Mouse (Mus musculus) forebrain, embryonic 12.5 days (tissue): ENCODE data around the gene Abca8a. TPM values are rescaled to one million over a fixed set of nuclear protein-coding genes. Genes with fewer than 3 reads are reported as not detected.
"Not testable (repeated sequence)": the region's sequence is repeated elsewhere in the genome, so short reads cannot be mapped to it uniquely, and the experiment has no call there.

Experiments used
- ATAC-seq: fragments of 200-750 bp; cut with Nextera tagmentation; 2 replicates; pipeline ENCODE4 v1.8.0; 2017; ENCODE audit warnings: moderate TSS enrichment; ENCODE audit not compliant: low FRiP score
- H3K27ac ChIP-seq: fragments of 300-500 bp; sonication (generic); 2 replicates; pipeline ENCODE4 v1.5.1; 2016; ENCODE audit warnings: mild to moderate bottlenecking
- H3K27me3 ChIP-seq: fragments of 300-500 bp; sonication (generic); 2 replicates; pipeline ENCODE4 v1.6.1; 2016; ENCODE audit warnings: mild to moderate bottlenecking
- H3K36me3 ChIP-seq: fragments of 300-500 bp; sonication (generic); replicated peaks from 2 replicates; pipeline ENCODE4 v1.6.1; 2016; ENCODE audit warnings: mild to moderate bottlenecking
- H3K4me1 ChIP-seq: fragments of 300-500 bp; sonication (generic); 2 replicates; pipeline ENCODE4 v1.6.1; 2016
- H3K4me2 ChIP-seq: fragments of 300-500 bp; sonication (generic); 2 replicates; pipeline ENCODE4 v1.6.1; 2016; ENCODE audit warnings: mild to moderate bottlenecking, moderate library complexity
- H3K4me3 ChIP-seq: fragments of 300-500 bp; sonication (generic); replicated peaks from 2 replicates; pipeline ENCODE4 v1.5.1; 2016; ENCODE audit warnings: mild to moderate bottlenecking
- H3K9ac ChIP-seq: fragments of 300-500 bp; sonication (generic); 2 replicates; pipeline ENCODE4 v1.6.1; 2016; ENCODE audit warnings: mild to moderate bottlenecking
- H3K9me3 ChIP-seq: fragments of 300-500 bp; sonication (generic); 2 replicates; pipeline ENCODE4 v1.6.1; 2016
- WGBS: fragments of 180-500 bp; shearing (Covaris S2); methylation state at CpG from one replicate; pipeline ENCODE4 v1.1.7; 2016; 5-methylcytosine and 5-hydroxymethylcytosine counted together
- polyA plus RNA-seq: library from polyadenylated mRNA; unstranded; fragments of >200 nt; fragmentation: Nextera tagmentation; extraction: Ambion mirVana; gene quantifications from 2 replicates; pipeline ENCODE4 v1.2.1, GENCODE M21; 2016

Abca8a gene
- polyA plus RNA-seq, 1 experiment from 2014 or later: not detected

DNA sequence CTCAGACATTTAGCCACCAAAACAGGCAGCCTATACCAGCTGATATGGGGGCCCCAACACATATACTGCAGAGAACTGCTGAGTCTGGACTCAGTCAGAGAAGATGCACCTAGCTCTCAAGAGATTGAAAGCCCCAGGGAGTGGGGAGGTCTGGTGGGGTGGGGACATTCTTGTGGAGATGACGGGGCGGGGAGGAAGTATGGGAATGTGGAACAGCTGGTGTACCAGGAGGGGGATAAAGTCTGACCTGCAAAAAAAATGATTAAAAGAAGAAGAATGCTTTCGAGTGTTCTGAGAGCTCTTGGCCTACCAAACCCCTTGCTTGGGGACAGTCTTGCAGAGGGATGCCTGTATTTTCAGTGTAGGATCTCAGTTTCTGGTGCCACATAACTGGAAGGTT is 42.1 kb downstream of the Abca8a start:
- Histone ChIP-seq H3K4me1 (no peaks in the 10 kb centered on the region), H3K27ac (no peak overlapping the region), H3K4me2 (no peak overlapping the region), H3K9ac (no peak overlapping the region), H3K27me3 (no peaks in the 10 kb centered on the region), H3K9me3 (no peaks in the 10 kb centered on the region), H3K4me3 (no peak overlapping the region), H3K36me3 (no peaks in the 10 kb centered on the region)
- WGBS: 77% methylated on average over 3 of the region's 3 CpGs
- ATAC-seq: no peak

DNA sequence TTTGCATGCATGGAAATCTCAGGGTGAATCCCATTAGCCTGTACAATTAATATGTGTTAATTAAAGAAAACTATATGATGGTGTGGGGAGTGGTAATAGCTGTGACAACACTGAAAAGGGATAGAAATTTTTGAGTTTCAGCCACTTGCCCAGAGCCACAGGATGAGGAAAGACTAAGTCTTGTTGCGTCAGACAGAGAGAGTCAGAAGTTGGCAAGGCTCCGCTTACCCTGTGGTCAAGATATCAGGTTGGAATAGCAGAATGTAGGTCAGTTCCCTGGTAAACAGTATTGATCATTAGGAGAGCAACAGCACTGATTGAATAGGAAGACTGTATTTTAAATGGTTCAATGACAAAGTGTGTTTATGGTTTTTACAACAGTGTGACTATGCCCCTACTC is 58.0 kb downstream of the Abca8a start:
- no peak overlapping the region for H3K27ac ChIP-seq
- H3K9ac ChIP-seq: no peak overlapping the region
- H3K9me3 ChIP-seq: no peaks in the 10 kb centered on the region
- no peak for ATAC-seq
- no peaks in the 10 kb centered on the region for H3K4me1 ChIP-seq
- no peak overlapping the region for H3K4me3 ChIP-seq
- 93% methylated on average over 2 of the region's 2 CpGs for WGBS
- no peak overlapping the region for H3K4me2 ChIP-seq
- H3K36me3 ChIP-seq: no peaks in the 10 kb centered on the region
- no peaks in the 10 kb centered on the region for H3K27me3 ChIP-seq

DNA sequence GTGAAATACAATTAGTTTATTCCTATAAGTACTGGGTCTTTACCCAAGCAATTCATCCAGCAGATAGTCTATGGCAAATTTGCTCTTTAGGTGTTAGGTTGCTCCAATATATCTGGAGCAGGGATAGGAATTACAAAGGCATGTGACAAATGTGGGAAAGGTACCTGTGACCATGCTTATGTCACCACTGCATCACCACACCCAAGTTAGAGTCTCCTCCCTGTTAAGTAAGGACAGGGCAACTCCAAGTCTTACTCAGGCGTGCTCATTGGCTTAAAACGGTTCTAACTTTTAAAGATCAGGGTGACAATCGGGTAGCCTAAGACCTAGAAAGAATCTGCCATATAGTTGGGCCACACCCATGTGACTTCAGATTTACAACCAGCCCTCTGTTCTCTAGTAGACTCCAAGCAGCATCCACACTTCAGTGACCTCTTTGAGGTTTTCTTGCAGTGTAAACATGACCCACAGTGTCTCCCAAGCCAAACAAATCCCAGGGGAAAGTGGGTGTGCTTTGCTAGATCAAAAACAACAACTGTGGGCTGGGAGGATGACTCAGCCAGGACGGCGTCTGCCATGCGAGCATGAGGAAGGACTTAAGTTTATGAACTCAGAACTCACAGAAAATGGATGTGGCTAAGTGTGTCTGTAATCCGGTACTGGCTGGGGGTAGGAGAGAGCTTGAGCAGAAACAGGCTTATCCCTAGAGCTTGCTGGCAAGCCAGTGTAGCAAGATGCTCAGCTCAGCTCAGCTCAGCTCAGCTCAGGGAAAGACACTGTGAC is 66.7 kb downstream of the Abca8a start:
- H3K36me3 ChIP-seq: no peaks in the 10 kb centered on the region
- H3K27me3 ChIP-seq: no peaks in the 10 kb centered on the region
- H3K27ac ChIP-seq: no peak overlapping the region
- H3K9me3 ChIP-seq: no peaks in the 10 kb centered on the region
- H3K9ac ChIP-seq: no peak overlapping the region
- no peak overlapping the region for H3K4me2 ChIP-seq
- ATAC-seq: no peak
- WGBS: 86% methylated on average over 7 of the region's 7 CpGs
- H3K4me3 ChIP-seq: no peak overlapping the region
- no peaks in the 10 kb centered on the region for H3K4me1 ChIP-seq

DNA sequence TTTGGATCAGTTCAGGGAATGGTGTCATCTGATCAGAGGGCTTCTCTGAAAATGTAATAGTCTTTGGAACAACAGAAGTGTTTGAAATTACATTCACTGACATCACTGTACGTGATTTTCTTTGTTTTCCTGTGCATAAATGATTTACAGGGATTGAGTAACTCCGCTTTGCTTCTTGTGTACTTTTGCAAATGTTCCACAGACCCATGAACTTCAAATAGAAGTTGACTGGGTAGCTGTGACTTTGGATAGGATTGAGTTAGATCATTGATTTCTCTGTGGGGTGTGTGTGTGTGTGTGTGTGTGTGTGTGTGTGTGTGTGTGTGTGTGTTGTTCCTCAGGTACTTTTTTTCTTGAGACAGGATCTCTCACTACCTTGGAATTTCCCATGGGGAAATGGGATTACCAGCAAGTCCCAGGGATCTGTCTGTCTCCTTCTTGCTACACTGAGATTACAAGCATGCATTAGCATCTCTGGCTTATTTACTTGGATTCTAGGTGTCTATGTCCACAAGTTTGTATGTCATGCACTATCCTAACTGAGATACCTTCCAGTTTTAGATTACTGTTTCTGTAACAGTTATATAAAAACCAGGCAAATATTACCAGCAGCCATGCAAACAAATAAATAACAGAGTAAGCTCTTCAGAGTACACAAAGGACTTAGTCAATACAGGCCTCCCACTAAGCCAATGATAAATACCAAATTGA is 84.8 kb downstream of the Abca8a start:
- no peak overlapping the region for H3K4me2 ChIP-seq
- H3K4me1 ChIP-seq: no peaks in the 10 kb centered on the region
- H3K27ac ChIP-seq: no peak overlapping the region
- no peak for ATAC-seq
- WGBS: 83% methylated on average over 2 of the region's 2 CpGs
- H3K9me3 ChIP-seq: no peaks in the 10 kb centered on the region
- H3K36me3 ChIP-seq: no peaks in the 10 kb centered on the region
- no peak overlapping the region for H3K4me3 ChIP-seq
- H3K27me3 ChIP-seq: no peaks in the 10 kb centered on the region
- H3K9ac ChIP-seq: no peak overlapping the region

DNA sequence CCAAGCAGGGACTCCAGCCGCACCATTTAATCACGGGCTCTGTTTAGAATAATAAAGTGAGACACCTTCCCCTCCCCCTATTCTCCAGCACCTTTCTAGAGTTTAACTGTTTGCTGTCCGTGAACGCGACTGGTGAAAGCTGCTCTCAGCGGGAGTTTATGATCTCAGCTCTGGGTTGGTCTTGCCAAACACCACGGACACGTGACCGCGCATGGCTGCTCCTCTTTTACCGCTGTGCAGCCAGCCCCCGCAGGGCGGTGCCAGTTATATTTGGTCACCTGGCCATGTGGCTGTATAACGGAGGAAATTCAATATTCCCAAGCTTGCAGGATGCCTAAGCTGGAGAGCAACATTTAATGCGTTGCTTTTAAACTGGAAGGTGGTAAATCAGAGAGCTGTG is 100.2 kb downstream of the Abca8a start, which contains the start of gene Abca8b:
Gene Abca8b, minus strand, starts transcription at position 222 of the 400 bp plus-strand sequence.
- Histone ChIP-seq H3K9me3 (no peaks in the 10 kb centered on the region), H3K27me3 (no peaks in the 10 kb centered on the region), H3K4me3 (peak within 1 kb of the TSS; percentile 43), H3K36me3 (no peaks in the 10 kb centered on the region), H3K9ac (peak within 1 kb of the TSS; percentile 27; the same call in 1 of the 2 replicates), H3K4me2 (peak within 1 kb of the TSS; percentile 68), H3K4me1 (peaks cover 5% of the 10 kb centered on the region; the same call in 1 of the 2 replicates), H3K27ac (no peak within 1 kb of the TSS)
- ATAC-seq: peak; percentile 97
- under 1% methylated on average over 15 of the region's 15 CpGs for WGBS

DNA sequence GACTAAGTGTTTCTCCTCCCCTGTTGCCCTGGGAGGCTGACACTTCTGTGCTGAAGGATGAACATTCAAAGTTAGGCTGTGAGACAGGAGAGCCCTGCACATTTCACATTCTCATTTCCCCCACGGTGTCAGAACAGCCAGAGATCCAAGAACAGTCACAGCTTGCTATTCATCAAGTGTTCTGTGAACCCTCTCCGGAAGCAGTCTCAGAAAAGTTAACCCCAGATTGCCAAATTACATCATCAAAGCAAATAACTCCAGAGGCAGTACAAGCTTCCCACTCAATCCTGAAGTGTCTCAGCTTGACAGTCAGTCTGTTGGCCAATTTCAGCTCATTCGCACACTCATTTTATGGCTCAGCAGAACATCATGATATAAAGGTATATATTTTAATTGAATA is 100.8 kb downstream of the Abca8a start:
- 16% methylated on average over 3 of the region's 3 CpGs for WGBS
- Histone ChIP-seq H3K9ac (no peak overlapping the region), H3K4me1 (peaks cover 5% of the 10 kb centered on the region; the same call in 1 of the 2 replicates), H3K27me3 (no peaks in the 10 kb centered on the region), H3K9me3 (no peaks in the 10 kb centered on the region), H3K36me3 (no peaks in the 10 kb centered on the region), H3K4me2 (peak overlapping the region; percentile 68), H3K27ac (no peak overlapping the region), H3K4me3 (peak overlapping the region; percentile 43; the same call in 1 of the 2 replicates)
- peak; percentile 34 for ATAC-seq

DNA sequence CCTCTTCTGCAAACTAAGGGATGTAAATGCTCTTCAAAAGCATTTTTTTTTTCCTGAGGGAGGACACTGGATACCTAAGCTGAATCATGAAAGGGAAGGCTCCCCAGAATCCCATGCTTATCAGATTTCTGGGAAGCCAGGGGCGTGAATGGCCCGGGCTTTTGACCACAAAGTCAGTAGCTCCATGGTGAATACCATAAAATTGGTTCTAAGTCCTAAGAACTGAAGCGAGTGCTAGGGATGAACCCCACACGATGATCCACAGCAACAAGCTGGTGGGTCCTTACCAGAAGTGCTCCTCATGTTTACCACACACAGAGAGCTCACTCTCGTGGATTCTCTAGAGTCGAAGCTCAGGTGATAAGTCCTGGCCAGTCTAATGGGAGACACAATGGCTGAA is 101.8 kb downstream of the Abca8a start:
- H3K27ac ChIP-seq: no peak overlapping the region
- no peaks in the 10 kb centered on the region for H3K27me3 ChIP-seq
- peaks cover 5% of the 10 kb centered on the region; the same call in 1 of the 2 replicates for H3K4me1 ChIP-seq
- no peak overlapping the region for H3K9ac ChIP-seq
- no peak overlapping the region for H3K4me3 ChIP-seq
- H3K36me3 ChIP-seq: no peaks in the 10 kb centered on the region
- H3K9me3 ChIP-seq: no peaks in the 10 kb centered on the region
- no peak for ATAC-seq
- WGBS: 64% methylated on average over 6 of the region's 6 CpGs
- H3K4me2 ChIP-seq: no peak overlapping the region

DNA sequence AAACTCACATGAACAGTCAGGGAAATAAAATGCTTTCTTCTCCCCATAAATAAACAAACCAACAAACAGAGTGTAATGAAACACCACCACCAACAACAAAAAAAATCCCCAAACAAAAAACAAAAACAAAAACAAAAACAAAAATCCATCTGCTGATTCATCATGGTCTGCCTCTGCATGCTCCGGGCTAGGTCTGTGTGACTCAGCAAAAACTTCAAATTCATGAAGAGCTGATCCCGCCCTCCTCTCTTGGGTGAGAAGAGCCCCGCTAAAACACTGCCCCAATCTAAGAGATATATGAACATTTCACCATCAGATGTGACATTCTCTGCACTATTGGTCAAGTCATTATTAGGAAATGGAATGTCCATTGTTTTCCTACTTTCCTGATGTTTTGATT is 104.5 kb downstream of the Abca8a start:
- Histone ChIP-seq H3K36me3 (no peaks in the 10 kb centered on the region), H3K27me3 (no peaks in the 10 kb centered on the region), H3K4me2 (no peak overlapping the region), H3K27ac (no peak overlapping the region), H3K9me3 (no peaks in the 10 kb centered on the region), H3K4me1 (peaks cover 9% of the 10 kb centered on the region), H3K9ac (no peak overlapping the region), H3K4me3 (no peak overlapping the region)
- ATAC-seq: no peak
- 84% methylated on average over 3 of the region's 3 CpGs for WGBS

DNA sequence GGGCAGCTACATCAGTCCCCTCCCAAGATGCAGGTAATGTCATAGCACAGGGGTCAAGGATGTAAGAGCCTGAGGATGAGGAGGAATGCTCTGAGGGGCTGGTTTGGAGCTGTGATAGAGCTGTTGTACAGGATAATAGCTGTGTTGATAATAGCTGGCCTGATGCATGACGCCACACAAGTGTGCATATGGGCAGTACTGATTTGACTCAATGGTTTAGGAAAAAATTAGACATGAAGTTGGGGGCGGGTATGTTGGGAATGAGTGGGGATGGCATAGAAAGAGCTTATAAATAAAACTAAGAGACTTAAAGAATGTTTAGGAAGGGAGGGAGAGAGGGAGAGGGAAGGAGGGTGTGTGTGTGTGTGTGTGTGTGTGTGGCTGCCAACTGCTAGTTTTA is 105.5 kb downstream of the Abca8a start:
- H3K27ac ChIP-seq: no peak overlapping the region
- WGBS: 88% methylated on average over 2 of the region's 2 CpGs

DNA sequence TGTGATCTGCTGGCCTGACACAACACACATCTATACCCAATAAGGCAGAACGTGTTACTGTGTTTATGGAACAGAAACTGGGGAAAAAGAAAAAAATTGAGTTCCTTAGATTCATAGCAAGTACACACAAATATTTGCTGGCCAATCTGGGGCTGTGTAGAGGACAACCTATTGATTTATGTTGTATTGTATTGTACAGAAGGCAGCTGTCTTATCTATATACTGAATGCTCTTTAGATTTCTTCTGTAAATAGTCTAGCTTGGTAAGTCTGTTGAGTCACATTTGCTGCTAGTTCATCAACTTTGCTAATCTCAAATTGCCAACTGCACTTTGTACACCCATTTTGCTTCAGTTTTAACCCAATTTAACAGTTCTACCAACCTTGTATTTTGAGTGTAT is 107.6 kb downstream of the Abca8a start:
- H3K27ac ChIP-seq: no peak overlapping the region
- ATAC-seq: no peak
- H3K9me3 ChIP-seq: no peaks in the 10 kb centered on the region
- H3K27me3 ChIP-seq: no peaks in the 10 kb centered on the region
- 76% methylated on average over 1 of the region's 1 CpGs for WGBS
- no peak overlapping the region for H3K9ac ChIP-seq
- H3K4me3 ChIP-seq: no peak overlapping the region
- H3K4me2 ChIP-seq: no peak overlapping the region
- H3K36me3 ChIP-seq: no peaks in the 10 kb centered on the region
- H3K4me1 ChIP-seq: peaks cover 4% of the 10 kb centered on the region; the same call in 1 of the 2 replicates

More for the DNA sequence above, 105.5 kb downstream of the Abca8a start:
- Histone ChIP-seq H3K27me3 (no peaks in the 10 kb centered on the region), H3K9ac (no peak overlapping the region), H3K4me2 (no peak overlapping the region), H3K4me3 (no peak overlapping the region), H3K36me3 (no peaks in the 10 kb centered on the region), H3K9me3 (no peaks in the 10 kb centered on the region), H3K4me1 (peaks cover 9% of the 10 kb centered on the region)
- no peak for ATAC-seq

DNA sequence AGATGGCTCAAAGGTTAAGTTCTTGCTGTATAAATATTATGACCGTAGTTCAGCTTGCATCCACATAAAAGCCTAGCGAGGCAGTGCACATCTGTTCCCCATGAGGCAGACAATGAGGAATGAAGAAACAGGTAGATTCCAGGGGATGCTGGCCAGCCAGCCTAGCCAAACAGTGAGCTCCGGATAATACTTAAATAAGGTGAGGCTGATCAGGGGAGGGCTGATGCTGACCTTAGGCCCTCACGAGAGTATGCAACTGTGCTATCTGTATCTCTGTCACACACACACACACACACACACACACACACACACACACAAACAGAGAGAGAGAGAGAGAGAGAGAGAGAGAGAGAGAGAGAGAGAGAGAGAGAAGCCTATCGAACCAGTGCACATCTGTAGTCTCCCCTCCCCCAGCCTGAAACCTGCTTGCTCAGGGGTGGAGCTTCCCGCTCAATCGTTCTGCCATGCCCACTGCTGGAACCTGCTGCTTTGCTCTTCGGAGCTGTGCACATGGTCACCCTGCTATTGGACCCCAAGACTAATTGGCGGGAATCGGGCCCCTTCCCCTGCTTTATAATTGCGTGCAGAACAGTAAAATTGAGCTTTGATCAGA is 108.2 kb downstream of the Abca8a start:
- H3K36me3 ChIP-seq, H3K27ac ChIP-seq, ATAC-seq, H3K9me3 ChIP-seq, H3K4me1 ChIP-seq, H3K4me2 ChIP-seq, H3K27me3 ChIP-seq, H3K4me3 ChIP-seq, H3K9ac ChIP-seq: not testable (repeated sequence)
- 43% methylated on average over 11 of the region's 11 CpGs for WGBS

DNA sequence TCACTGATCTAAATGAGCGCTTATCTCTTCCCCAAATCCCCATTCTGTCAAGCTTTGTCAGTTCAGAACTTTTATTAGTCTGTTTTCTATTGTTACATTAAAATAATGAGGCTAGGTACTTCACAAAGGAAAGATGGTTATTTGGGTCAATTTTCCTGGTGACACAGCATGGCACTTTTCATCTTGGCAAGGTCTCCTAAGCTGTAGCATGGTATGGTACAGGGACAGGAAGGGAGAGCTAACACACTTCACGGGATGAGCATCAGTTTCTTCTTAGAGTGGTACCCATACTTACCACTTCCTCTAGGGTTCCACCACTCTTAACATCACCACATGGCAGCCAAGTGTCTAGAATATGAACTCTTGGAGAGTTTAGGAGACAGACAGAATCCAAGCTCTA is 113.9 kb downstream of the Abca8a start:
- H3K4me1 ChIP-seq: no peaks in the 10 kb centered on the region
- no peak overlapping the region for H3K9ac ChIP-seq
- H3K27me3 ChIP-seq: no peaks in the 10 kb centered on the region
- H3K4me3 ChIP-seq: no peak overlapping the region
- H3K4me2 ChIP-seq: no peak overlapping the region
- WGBS: 90% methylated on average over 2 of the region's 2 CpGs
- ATAC-seq: no peak
- H3K9me3 ChIP-seq: no peaks in the 10 kb centered on the region
- no peak overlapping the region for H3K27ac ChIP-seq
- no peaks in the 10 kb centered on the region for H3K36me3 ChIP-seq
